Comparison of ENCODE assay signal across 26 mouse cellular contexts in genomic region chr19:42965171-42965570, GRCm38 (mm10).
DNase-seq lines count a peak whose midpoint lies in the region; ATAC-seq and TF ChIP-seq lines count a peak whose summit lies in the region.
"Had no signal": no experiment of that assay in that cellular context is flagged by ENCODE, and none has a peak within 500 bp of the region (broad histone marks: within the 10 kb centered on the region; RNA-seq: fewer than 3 reads in every experiment).

No protein-coding gene starts in this region.

- H3K36me3 ChIP-seq in kidney, postnatal 0 days (ENCODE audit: insufficient read depth, low read length), result no peaks in the 10 kb centered on the region
- H3K36me3 ChIP-seq in lung, postnatal 0 days (ENCODE audit: insufficient read depth, low read length), result no peaks in the 10 kb centered on the region
- no peaks in the 10 kb centered on the region for H3K36me3 ChIP-seq in thymus, adult 2 months (ENCODE audit: control insufficient read depth, insufficient read depth, low read length)
- H3K36me3 ChIP-seq: embryonic facial prominence, embryonic 12.5 days; heart, embryonic 15.5 days; hindbrain, embryonic 12.5 days; intestine, embryonic 15.5 days; limb, embryonic 13.5 days; liver, embryonic 13.5 days; lung, embryonic 15.5 days; midbrain, embryonic 12.5 days; neural tube, embryonic 13.5 days had no signal

- H3K9ac ChIP-seq in kidney, postnatal 0 days (ENCODE audit: low read depth, low read length), result no peak overlapping the region
- no peak overlapping the region for H3K9ac ChIP-seq in lung, postnatal 0 days (replicated peaks; ENCODE audit: low read depth)
- H3K9ac ChIP-seq: embryonic facial prominence, embryonic 12.5 days; heart, embryonic 15.5 days; hindbrain, embryonic 12.5 days; intestine, embryonic 15.5 days; limb, embryonic 13.5 days; liver, embryonic 13.5 days; lung, embryonic 15.5 days; midbrain, embryonic 12.5 days; neural tube, embryonic 13.5 days had no signal

- no peaks in the 10 kb centered on the region for H3K4me1 ChIP-seq in kidney, postnatal 0 days (replicated peaks; ENCODE audit: insufficient read depth, low read length)
- H3K4me1 ChIP-seq in lung, postnatal 0 days (ENCODE audit: insufficient read depth, low read depth, low read length), result no peaks in the 10 kb centered on the region
- H3K4me1 ChIP-seq in thymus, adult 2 months (replicated peaks; ENCODE audit: control insufficient read depth, insufficient read depth, low read length), result no peaks in the 10 kb centered on the region
- H3K4me1 ChIP-seq: embryonic facial prominence, embryonic 12.5 days; heart, embryonic 15.5 days; hindbrain, embryonic 12.5 days; intestine, embryonic 15.5 days; limb, embryonic 13.5 days; liver, embryonic 13.5 days; lung, embryonic 15.5 days; midbrain, embryonic 12.5 days had no signal

- no peak overlapping the region for H3K4me3 ChIP-seq in kidney, postnatal 0 days (replicated peaks; ENCODE audit: low read depth, low read length)
- H3K4me3 ChIP-seq in lung, postnatal 0 days (ENCODE audit: low read depth, low read length), result no peak overlapping the region
- no peak overlapping the region for H3K4me3 ChIP-seq in thymus, adult 2 months (ENCODE audit: control insufficient read depth, insufficient read depth, low read length)
- H3K4me3 ChIP-seq: embryonic facial prominence, embryonic 12.5 days; heart, embryonic 15.5 days; hindbrain, embryonic 12.5 days; intestine, embryonic 15.5 days; limb, embryonic 13.5 days; liver, embryonic 13.5 days; lung, embryonic 15.5 days; midbrain, embryonic 12.5 days; neural tube, embryonic 13.5 days had no signal

- no peak overlapping the region for H3K4me2 ChIP-seq in kidney, postnatal 0 days (ENCODE audit: low read length)
- no peak overlapping the region for H3K4me2 ChIP-seq in lung, postnatal 0 days (replicated peaks; ENCODE audit: low read depth, low read length)
- H3K4me2 ChIP-seq: embryonic facial prominence, embryonic 12.5 days; heart, embryonic 15.5 days; hindbrain, embryonic 12.5 days; intestine, embryonic 15.5 days; limb, embryonic 13.5 days; liver, embryonic 13.5 days; lung, embryonic 15.5 days; midbrain, embryonic 12.5 days; neural tube, embryonic 13.5 days had no signal

- H3K27ac ChIP-seq in kidney, postnatal 0 days, result no peak overlapping the region
- H3K27ac ChIP-seq in lung, postnatal 0 days (ENCODE audit: low read length), result no peak overlapping the region
- no peak overlapping the region for H3K27ac ChIP-seq in thymus, adult 2 months (ENCODE audit: control insufficient read depth, insufficient read depth, low read length)
- H3K27ac ChIP-seq: embryonic facial prominence, embryonic 12.5 days; heart, embryonic 15.5 days; hindbrain, embryonic 12.5 days; hindbrain, postnatal 0 days; intestine, embryonic 15.5 days; limb, embryonic 13.5 days; liver, embryonic 13.5 days; lung, embryonic 15.5 days; midbrain, embryonic 12.5 days; neural tube, embryonic 13.5 days had no signal

- TF ChIP-seq POLR2A in thymus, adult 2 months (IDR thresholded peaks at IDR 0.05; ENCODE audit: control insufficient read depth, extremely low read depth, insufficient read depth, low read length, poor library complexity), result no peak

- no peak for TF ChIP-seq CTCF in kidney, postnatal 0 days (IDR thresholded peaks at IDR 0.05; ENCODE audit: low read depth)
- no peak for TF ChIP-seq CTCF in lung, postnatal 0 days (IDR thresholded peaks at IDR 0.05)
- no peak for TF ChIP-seq CTCF in thymus, adult 2 months (IDR thresholded peaks at IDR 0.05; ENCODE audit: borderline replicate concordance, control insufficient read depth, extremely low read depth, insufficient read depth, low read length, poor library complexity)

- 70% methylated on average over 1 of the region's 1 CpGs for WGBS in kidney, postnatal 0 days
- 56% methylated on average over 1 of the region's 1 CpGs for WGBS in lung, postnatal 0 days
- WGBS in thymus, adult 2 months, result 85% methylated on average over 1 of the region's 1 CpGs

- ATAC-seq in kidney, postnatal 0 days (replicated peaks; ENCODE audit: low FRiP score, low read depth), result no peak
- no peak for ATAC-seq in lung, postnatal 0 days
- ATAC-seq: forebrain, embryonic 14.5 days; hindbrain, postnatal 0 days; intestine, embryonic 15.5 days had no signal

- peak; percentile 40 for DNase-seq in kidney, postnatal 0 days (ENCODE audit: low spot score)
- no peak for DNase-seq in kidney, adult 11 months
- DNase-seq in kidney, postnatal 4 days, result peak; percentile 34 to 56
- DNase-seq in kidney, adult 18-20 months, result no peak
- DNase-seq in lung, postnatal 0 days (ENCODE audit: low spot score), result peak; percentile 6
- no peak for DNase-seq in lung, adult 18-20 months
- DNase-seq in NIH3T3 (ENCODE audit: low read depth), result peak; percentile 6
- DNase-seq in thymus, adult 2 months, result no peak
- DNase-seq: adrenal gland, postnatal 10 days; cerebellum, adult 9-10 months; embryo, embryonic 11 days; gastrocnemius, postnatal 14 days; liver, embryonic 13.5 days; right cerebral cortex, postnatal 4 days; thymus, postnatal 4 days had no signal

- H3K27me3 ChIP-seq in kidney, postnatal 0 days (ENCODE audit: insufficient read depth, low read length), result no peaks in the 10 kb centered on the region
- H3K27me3 ChIP-seq in lung, postnatal 0 days (replicated peaks; ENCODE audit: insufficient read depth, low read length), result no peaks in the 10 kb centered on the region
- no peaks in the 10 kb centered on the region for H3K27me3 ChIP-seq in thymus, adult 2 months (ENCODE audit: control insufficient read depth, insufficient read depth, low read length)
- H3K27me3 ChIP-seq: CH12.LX; embryonic facial prominence, embryonic 12.5 days; heart, embryonic 15.5 days; hindbrain, embryonic 12.5 days; intestine, embryonic 15.5 days; limb, embryonic 13.5 days; liver, embryonic 13.5 days; lung, embryonic 15.5 days; midbrain, embryonic 12.5 days; neural tube, embryonic 13.5 days had no signal

- TF ChIP-seq EP300 in lung, postnatal 0 days (IDR thresholded peaks at IDR 0.05), result no peak

- H3K9me3 ChIP-seq in kidney, postnatal 0 days (replicated peaks; ENCODE audit: low read length), result no peaks in the 10 kb centered on the region
- H3K9me3 ChIP-seq in lung, postnatal 0 days (ENCODE audit: low read length), result no peaks in the 10 kb centered on the region
- H3K9me3 ChIP-seq: embryonic facial prominence, embryonic 12.5 days; heart, embryonic 15.5 days; hindbrain, embryonic 12.5 days; intestine, embryonic 15.5 days; limb, embryonic 13.5 days; liver, embryonic 13.5 days; lung, embryonic 15.5 days; midbrain, embryonic 12.5 days; neural tube, embryonic 13.5 days had no signal

Comparison
In these comparisons a context has a peak if more than half of its experiments do, and no peak if none do; other contexts are left out.
1. DNase-seq: peak in kidney, postnatal 0 days (single experiment), kidney, postnatal 4 days (2 of 2), lung, postnatal 0 days (single experiment) and NIH3T3 (single experiment); none in kidney, adult 11 months (single experiment), kidney, adult 18-20 months (single experiment), lung, adult 18-20 months (0 of 2) and thymus, adult 2 months (single experiment).